Mouse (Mus musculus): ENCODE data around the gene Siah1b.

Siah1b gene

GRCm38 (mm10) chrX:164076040-164076775 is at the start of gene Siah1b:
Gene Siah1b, minus strand, starts transcription at chrX:164076493.
- DNase-seq (ENCODE audit: low spot score in 2 of 2) = peak; percentile 83 to 90

GRCm38 (mm10) chrX:164123942-164124341 is 47.6 kb upstream of the Siah1b start:
- no peak for DNase-seq (ENCODE audit: low spot score in 2 of 2)

- no peak for DNase-seq (ENCODE audit: low spot score in 2 of 2)
Observed at GRCm38 (mm10) chrX:164113744-164114143, 37.5 kb upstream of the Siah1b start.

- DNase-seq (ENCODE audit: low spot score in 2 of 2) = no peak
Observed at GRCm38 (mm10) chrX:164111146-164111545, 34.9 kb upstream of the Siah1b start.

- no peak for DNase-seq (ENCODE audit: low spot score in 2 of 2)
Observed at GRCm38 (mm10) chrX:164102656-164103055, 26.4 kb upstream of the Siah1b start.

GRCm38 (mm10) chrX:164102198-164102597 is 25.9 kb upstream of the Siah1b start:
- no peak for DNase-seq (ENCODE audit: low spot score in 2 of 2)

GRCm38 (mm10) chrX:164101483-164101882 is 25.2 kb upstream of the Siah1b start:
- DNase-seq (ENCODE audit: low spot score in 2 of 2) = no peak

- no peak for DNase-seq (ENCODE audit: low spot score in 2 of 2)
Observed at GRCm38 (mm10) chrX:164095838-164096237, 19.5 kb upstream of the Siah1b start.

GRCm38 (mm10) chrX:164093435-164093834 is 17.1 kb upstream of the Siah1b start:
- DNase-seq (ENCODE audit: low spot score in 2 of 2) = no peak

- no peak for DNase-seq (ENCODE audit: low spot score in 2 of 2)
Observed at GRCm38 (mm10) chrX:164092300-164093169, 16.2 kb upstream of the Siah1b start.

- DNase-seq (ENCODE audit: low spot score in 2 of 2) = no peak
Observed at GRCm38 (mm10) chrX:164089916-164090315, 13.6 kb upstream of the Siah1b start.

GRCm38 (mm10) chrX:164088582-164088981 is 12.3 kb upstream of the Siah1b start, which contains the start of gene Cltrn:
Gene Cltrn, plus strand, starts transcription at chrX:164088830.
- no peak for DNase-seq (ENCODE audit: low spot score in 2 of 2)

GRCm38 (mm10) chrX:164082030-164082429 is 5.7 kb upstream of the Siah1b start:
- DNase-seq (ENCODE audit: low spot score in 2 of 2) = no peak

GRCm38 (mm10) chrX:164068968-164069367 is 7.3 kb downstream of the Siah1b start:
- no peak for DNase-seq (ENCODE audit: low spot score in 2 of 2)

GRCm38 (mm10) chrX:164066185-164066584 is 10.1 kb downstream of the Siah1b start:
- DNase-seq (ENCODE audit: low spot score in 2 of 2) = peak; percentile 24 to 45

- DNase-seq (ENCODE audit: low spot score in 2 of 2) = no peak
Observed at GRCm38 (mm10) chrX:164059070-164059469, 17.2 kb downstream of the Siah1b start.

GRCm38 (mm10) chrX:164058523-164058922 is 17.8 kb downstream of the Siah1b start:
- DNase-seq (ENCODE audit: low spot score in 2 of 2) = no peak

- no peak for DNase-seq (ENCODE audit: low spot score in 2 of 2)
Observed at GRCm38 (mm10) chrX:164055726-164056125, 20.6 kb downstream of the Siah1b start.

- DNase-seq (ENCODE audit: low spot score in 2 of 2) = no peak
Observed at GRCm38 (mm10) chrX:164046736-164047135, 29.6 kb downstream of the Siah1b start.

GRCm38 (mm10) chrX:164042069-164042468 is 34.2 kb downstream of the Siah1b start:
- no peak for DNase-seq (ENCODE audit: low spot score in 2 of 2)

- DNase-seq (ENCODE audit: low spot score in 2 of 2) = no peak
Observed at GRCm38 (mm10) chrX:164038882-164039281, 37.4 kb downstream of the Siah1b start.

- no peak for DNase-seq (ENCODE audit: low spot score in 2 of 2)
Observed at GRCm38 (mm10) chrX:164035931-164036330, 40.4 kb downstream of the Siah1b start.

- DNase-seq (ENCODE audit: low spot score in 2 of 2) = no peak
Observed at GRCm38 (mm10) chrX:164035401-164035800, 40.9 kb downstream of the Siah1b start.

All from urinary bladder, postnatal 36 days (tissue).